Mouse (Mus musculus): ENCODE results near the gene Nat8f7.
"Not testable (repeated sequence)": the region's sequence is repeated elsewhere in the genome, so short reads cannot be mapped to it uniquely, and the experiment has no call there.

GRCm38 (mm10) chr6:85709607-85710006 is 3.4 kb downstream of the Nat8f7 start:
- TF ChIP-seq POLR2A (IDR thresholded peaks at IDR 0.05; ENCODE audit: control insufficient read depth, extremely low read depth, insufficient read depth, low read length, poor library complexity); CTCF (IDR thresholded peaks at IDR 0.05; ENCODE audit: borderline replicate concordance, control insufficient read depth, extremely low read depth, insufficient read depth, low read length, poor library complexity): not testable (repeated sequence)

Data from thymus, adult 2 months (tissue).